Mouse (Mus musculus): Measurements from ENCODE around the gene Ism1.
A peak's percentile ranks its signal among the peaks of the same experiment; 100 is the strongest.

DNA sequence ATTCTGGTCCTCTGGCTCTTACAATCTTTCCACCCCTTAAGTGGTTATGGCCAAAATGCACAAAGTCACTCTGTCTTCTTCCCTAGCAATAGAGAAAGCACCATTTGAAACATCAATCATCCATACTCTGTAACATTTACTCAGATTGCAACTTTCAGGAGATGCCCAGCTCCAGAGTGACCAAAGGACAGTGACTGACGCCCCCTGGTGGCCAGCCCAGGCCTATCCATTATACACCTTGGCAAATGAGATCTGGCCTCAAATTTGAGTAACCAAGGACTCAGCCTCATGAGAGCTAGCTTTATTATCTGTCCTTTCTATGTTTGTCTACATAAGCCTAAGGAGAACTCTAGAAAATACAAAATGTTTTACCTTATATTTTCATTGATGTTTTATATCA, 44.7 kb downstream of the Ism1 start:
- TF ChIP-seq CTCF (IDR thresholded peaks at IDR 0.05; ENCODE audit: low read depth), result peak; percentile 80
- TF ChIP-seq EP300 (optimal IDR thresholded peaks at IDR 0.05), result no peak
